Mouse (Mus musculus): ENCODE results near the gene Srpk2.
"Not testable (repeated sequence)": the region's sequence is repeated elsewhere in the genome, so short reads cannot be mapped to it uniquely, and the experiment has no call there.

Srpk2 gene

DNA sequence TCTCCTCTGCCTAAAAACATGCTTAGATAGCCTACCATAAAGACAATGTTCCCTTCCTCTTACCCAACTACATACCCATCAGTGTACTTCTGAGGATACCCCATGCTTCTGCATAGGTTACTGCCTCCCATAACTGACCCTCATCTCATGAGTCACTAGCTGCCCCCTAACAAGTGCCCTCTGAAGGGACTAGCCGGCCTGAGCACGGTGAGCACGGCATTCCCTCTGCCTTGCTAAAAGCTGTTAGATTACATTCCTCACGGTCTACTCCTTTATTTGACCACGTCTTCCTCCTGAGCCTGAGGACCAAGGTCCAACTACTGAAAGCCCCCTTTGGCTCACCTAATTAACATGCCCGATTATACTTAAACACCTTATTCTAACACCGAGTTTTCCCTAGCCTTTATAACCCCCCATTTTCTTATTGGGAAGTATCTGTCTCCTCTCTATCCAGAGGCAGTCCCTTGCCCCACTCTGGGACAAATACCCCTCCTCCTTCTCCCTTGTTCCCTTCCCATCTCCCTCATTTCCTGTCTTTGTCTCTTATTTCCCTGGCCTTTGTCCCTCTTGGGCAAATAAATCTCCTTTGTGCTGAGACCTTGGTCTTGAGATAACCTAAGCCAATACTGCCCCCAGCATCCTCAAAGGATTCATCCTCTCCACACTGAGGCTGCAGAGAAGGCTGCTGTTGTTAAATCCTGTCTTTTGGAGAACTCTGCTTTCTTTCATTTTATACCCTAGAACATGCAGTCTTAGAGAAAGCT, 128.2 kb downstream of the Srpk2 start:
- DNase-seq, result no peak

DNA sequence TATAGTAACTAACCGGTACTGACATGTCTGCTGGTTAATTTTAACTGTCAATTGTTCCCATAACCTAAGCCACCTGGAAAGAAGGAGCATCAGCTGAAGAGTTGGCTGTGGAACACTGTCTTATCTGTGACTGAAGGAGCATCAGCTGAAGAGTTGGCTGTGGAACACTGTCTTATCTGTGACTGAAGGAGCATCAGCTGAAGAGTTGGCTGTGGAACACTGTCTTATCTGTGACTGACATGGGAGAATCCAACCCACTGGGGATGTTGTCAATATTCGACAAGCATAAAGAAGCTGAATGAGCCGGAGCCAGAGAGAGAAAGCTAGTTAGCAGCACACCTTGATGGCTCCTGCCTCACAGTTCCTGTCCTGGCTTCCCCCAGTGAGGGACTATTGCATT, 131.1 kb downstream of the Srpk2 start:
- DNase-seq, result not testable (repeated sequence)

DNA sequence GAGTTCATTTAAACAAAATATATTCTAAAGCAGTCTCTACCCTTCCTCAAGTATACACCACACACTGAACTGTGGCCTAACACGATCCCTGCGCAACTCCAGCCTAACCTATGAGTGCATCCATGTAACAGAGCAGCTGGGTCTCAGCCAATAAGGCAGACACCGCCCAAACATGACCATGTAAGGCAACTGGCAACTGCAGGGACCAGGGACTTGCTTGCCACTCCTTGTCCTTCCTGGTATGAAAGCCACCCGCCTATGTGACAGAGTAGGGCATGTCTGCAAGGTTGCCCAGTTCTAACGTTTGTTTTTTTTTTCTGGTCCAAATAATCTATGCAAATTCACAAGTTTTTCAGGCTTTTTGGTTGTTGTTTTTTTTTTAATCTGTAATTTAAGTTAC, 132.7 kb downstream of the Srpk2 start:
- no peak for DNase-seq

DNA sequence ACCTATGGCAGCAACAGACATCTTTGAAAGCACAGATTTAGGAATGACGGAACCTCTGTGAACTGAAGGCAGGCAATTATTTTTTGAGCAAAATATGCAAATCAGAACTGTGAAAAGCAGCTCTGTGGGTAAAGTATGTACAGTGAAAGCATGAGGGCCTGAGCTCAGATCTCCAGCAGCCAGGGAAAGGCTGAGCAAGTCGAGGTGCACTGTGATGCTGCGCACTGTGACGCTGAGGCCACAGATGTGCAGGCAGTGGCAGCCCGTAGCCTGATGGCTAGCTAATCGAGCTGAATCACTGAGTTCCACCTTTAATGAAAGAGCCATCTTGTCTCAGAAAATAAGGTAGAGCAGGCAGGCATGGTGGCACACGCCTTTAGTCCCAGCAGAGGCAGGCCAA, 148.7 kb downstream of the Srpk2 start:
- DNase-seq, result no peak

DNA sequence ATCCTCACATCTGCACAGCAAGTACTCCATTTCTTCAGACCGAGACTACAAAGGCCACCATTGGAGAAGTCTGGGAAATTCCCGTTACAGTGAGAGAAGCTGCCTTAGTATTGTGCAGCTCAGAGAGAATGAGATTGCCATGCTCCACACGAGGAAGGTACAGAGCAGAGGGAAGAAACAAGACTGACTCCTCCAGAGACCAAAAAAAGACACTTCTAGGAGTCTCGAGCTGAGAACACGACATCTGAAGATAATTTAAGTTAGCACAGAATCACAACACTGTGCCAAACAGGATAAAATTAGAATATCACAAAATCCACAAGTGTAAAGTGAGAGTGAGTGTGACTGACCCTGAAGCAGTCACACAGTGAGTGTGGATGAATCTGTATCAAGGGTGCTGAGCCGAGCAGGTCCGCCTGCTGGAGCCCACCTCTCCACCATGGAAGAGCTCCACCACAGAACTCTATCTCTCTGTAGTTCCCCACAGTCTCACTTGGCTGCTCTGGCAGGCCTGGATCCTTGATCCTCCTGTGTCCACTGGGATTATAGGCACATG, 152.8 kb downstream of the Srpk2 start:
- no peak for DNase-seq

DNA sequence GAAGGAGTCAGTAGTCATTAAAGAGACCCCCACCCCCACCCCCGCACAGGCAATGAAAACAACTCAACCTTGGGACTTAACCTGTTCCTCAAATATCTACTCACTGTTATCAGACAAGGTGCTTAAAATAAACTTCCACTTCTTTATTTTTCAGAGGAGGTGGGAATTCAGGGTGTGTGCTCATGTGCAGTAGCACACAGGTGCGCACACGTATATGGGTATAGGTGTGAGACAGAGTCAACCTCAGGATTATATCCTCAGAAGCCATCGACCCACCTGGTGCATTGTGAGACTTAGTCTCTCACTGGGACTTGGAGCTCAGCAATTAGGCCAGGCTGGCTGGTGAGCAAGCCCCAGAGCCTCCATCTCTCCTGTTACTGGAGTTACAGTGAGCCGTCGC, 153.3 kb downstream of the Srpk2 start:
- no peak for DNase-seq

DNA sequence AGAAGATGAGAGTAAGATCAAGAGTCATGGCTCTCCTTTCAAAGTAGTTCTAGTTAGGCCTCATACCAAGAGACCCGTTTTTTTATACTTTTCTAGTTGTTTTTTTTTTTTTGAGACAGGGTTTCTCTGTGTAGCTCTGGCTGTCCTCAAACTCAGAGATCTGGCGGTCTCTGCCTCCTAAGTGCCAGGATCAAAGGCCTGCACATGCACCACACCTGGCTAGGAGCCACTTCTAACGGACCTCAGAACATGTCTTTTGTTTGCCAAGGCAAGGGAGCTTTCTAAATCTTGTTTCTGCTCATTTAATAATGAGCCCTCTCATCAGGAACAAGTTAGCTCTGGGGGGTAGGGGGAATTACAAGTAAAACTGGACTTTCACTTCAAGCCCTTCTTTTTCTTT, 159.8 kb downstream of the Srpk2 start:
- DNase-seq, result no peak

DNA sequence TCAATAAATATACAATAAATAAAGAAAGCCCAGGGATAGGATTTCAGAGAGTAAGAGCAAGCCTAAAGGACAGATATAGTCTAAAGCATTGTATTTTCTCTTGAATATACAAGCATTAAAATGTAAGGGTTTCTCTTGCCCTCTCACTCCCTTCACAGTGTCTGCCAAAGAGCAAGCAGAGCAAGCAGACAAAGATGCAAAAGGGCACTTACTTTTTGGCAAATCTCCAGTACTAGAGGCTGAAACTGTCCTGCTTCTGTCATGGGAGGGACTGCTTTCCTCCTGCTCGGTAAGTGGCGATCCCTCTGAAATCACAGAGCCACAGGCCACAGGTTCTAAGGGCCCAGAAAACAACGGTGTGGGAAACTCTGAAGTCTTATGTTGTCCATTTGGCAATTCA, 160.5 kb downstream of the Srpk2 start:
- no peak for DNase-seq

DNA sequence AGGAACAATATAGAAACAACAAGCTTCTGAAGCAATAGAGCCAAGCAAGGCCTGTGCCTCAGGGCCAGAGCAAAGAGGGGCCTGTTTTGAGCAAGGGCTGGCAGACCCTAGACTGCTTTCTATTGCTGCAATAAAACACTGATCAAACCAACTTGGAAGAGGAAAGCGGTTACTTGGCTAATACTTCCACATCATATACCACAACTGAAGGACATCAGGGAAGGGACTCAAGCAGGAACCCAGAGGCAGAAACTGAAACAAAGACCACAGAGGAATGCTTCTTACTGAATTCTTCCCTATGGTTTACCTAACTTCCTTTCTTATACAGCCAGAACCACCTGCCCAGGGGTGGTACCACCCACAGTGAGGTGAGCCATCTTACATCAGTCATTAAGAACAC, 162.8 kb downstream of the Srpk2 start:
- no peak for DNase-seq

DNA sequence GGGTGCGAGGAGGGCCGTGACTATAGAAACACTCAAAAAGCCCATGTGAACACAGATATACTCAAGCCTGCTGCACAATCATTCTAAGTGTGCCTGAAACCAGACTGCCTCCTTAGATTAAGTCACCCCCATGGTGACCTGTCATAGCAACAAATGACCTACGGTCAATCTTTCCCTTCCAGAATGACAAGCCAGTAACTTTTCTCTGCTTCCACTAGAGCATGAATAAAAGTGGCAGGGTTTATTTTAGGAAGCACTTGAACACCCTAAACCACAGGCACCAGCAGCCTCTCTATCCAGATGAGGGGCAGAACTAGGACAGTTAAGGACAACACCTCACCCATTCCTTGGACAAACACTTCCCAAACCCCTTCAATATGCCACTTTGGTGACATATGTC, 164.7 kb downstream of the Srpk2 start:
- no peak for DNase-seq

DNA sequence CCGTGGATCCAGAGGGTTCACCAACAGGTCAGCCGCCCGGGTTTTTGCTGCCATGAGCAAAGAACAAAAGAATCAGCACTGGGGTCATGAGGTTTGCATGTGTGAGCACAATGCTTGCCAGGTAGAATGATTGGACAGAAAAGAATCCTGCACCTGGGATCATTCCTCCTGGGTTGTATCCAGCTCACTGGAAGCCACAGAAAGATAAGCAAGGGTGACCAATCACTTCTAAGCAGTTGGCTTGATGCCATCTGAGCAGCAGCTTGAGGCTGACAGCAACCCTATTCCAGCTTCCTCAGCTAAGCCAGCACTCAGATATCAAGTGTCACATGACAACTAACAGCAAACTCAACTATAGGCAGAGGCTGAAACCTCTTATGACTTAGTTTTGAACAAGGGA, 165.7 kb downstream of the Srpk2 start:
- DNase-seq, result peak; percentile 47

DNA sequence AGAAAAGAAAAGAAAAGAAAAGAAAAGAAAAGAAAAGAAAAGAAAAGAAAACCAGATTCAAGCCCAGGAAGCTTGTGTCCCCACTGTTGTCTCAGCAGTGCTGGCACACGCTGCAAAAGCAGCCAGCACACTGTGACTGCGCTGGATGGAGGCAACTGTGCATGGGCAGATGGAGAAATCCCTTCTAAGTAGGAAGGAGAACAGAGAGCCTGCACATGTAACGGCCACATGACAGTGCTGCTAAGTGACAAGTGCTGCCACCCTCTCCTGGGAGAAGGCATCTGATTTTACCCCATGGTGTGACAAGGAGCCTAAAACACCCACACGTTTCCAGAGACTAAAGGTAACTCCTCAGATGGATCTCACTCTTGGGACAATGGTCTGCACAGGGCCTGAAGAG, 166.6 kb downstream of the Srpk2 start:
- DNase-seq, result no peak

DNA sequence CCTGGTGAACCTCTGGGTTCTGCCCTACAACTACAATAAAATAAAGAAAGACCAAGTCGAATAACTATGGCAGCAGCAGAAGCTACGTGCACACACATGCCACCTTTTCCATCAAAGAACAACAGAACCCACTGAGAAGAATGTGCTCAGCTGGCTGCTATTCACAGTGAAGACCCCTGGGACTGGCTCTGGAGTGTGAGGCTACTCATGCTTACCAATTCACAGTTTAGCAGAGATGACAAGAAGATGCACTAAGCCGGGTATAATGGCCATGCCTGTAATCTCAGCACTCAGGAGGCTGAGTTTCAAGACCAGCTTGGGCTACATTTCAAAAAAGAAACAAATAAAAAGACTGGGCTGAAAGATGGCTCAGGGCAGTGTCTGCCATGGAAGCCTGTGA, 167.5 kb downstream of the Srpk2 start:
- DNase-seq, result peak; percentile 34

DNA sequence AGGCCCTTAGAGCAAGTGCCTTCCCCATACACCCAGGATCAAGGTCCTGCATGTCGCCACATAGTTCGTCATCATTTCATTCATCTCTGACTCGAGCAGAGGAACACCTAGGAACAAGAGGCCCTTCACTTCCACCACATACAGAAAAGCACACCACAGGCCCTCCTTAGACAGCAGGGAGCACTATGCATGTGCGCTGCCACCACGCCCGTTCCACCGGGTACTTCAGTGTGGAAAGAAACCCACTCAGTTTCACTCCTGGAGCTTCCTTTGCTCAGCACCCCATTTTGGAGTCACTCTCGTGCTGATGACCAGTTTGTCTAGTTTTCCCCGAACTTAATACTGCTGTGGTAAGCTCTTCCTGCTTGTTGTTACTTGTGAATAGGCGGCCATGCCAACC, 169.4 kb downstream of the Srpk2 start:
- no peak for DNase-seq

DNA sequence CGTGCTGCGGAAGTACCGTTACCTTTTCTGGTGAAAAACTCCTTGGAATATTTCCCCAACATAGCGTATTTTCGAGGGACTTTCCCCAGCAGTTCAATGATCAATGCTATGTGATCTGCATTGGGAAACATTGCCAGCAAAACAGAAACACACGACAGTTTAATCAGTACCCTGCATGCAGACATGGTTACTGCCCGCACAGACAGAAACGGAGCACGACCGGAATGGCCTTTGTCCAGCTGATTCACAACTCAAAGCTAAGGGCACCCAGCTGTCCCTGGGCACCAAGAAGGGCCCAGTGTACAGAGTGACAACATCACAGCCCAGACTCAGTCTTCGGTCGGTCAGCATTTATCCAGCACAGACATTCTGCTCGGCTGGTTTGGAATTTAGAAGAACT, 170.9 kb downstream of the Srpk2 start:
- no peak for DNase-seq

DNA sequence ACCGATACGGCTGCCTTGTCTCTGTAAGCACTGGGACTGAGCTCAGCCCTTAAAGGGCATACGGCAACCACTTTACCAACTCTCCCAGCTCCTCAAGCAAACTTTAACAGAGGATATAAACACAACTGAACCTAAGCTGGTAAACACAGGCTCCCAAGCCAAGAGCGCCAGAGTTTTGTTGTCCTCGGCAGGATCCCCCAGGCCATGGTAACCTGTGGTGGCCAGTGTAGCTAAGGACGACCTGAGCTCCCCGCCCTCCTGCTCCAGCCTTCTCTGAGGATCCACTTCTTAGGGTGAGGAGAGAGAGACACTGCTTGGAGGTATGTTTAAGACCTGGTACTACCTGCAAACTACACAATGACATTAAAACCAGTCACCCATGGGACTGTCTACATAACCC, 171.9 kb downstream of the Srpk2 start:
- DNase-seq, result no peak

DNA sequence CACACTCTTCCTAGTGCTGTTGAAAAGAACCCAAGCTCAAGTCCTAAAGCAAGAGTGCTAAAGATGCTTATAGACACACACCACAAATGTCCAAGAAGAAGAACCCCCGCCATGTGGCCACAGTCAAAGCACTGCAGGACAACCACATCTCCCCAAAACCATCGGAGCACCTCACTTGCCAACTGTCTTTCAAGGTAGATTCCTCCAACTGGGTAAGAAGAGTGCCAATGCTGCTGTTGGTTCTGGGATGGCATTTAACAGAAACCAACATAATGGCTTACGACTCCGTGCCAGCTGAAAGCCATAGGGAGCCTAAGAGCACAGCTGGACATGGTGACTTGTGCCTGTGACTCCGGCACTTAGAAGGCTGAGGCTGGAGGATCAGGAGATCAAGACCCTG, 173.0 kb downstream of the Srpk2 start:
- DNase-seq, result no peak

DNA sequence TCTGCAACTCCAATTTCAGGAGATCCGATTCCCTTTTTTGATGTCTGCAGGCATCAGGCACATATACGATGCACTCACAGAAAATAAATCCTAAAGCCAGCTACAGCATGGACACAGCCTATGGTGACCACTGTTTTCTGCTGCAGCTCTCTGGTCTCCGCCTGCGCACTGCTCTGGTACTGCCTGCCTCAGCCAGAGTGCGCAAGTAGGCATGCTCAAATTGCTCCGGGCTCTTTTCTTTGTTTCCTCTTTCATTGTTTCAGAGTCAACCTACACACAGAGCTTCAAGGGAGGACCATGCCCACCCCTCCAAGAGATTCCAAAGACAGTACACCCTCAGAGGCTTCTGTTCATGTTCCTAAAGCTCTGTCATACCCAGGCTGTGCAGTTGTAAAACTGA, 175.8 kb downstream of the Srpk2 start:
- DNase-seq, result peak; percentile 11

DNA sequence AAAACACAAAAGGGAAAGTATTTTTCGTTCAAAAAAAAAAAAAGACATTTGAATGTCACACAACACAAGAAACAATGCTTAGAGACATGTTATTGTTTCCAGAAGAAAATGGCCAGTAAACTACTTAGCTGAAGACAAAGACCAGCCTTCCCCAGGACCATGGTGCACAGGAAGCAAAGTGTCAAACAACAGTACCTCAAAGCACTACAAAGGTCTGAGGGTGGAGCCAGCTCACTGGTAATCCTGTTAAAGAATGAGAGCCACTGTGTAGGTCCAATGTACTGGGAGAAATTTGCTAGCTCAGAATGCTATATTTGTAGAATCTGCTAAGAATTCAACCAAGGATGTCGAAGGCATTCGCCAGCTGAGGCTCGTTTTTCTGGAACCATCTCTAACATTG, 177.2 kb downstream of the Srpk2 start:
- no peak for DNase-seq

DNA sequence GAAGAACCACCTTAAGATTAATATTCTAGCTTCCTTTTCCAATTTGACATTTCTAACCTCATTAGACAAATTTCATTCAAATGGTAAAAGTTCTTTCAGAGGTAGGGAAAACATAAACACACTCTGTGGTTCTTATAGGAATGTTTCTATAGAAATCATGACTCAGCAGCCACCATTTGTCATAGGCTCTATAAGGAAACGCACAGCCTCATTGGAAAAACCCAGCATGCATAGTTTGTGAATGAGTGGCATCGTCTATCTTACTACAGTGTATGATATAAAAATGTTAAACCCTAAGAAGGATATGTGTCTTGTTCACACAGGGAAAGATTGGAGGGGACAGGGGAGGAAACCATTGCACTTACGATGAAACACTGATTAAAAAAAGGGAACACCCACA, 178.8 kb downstream of the Srpk2 start:
- no peak for DNase-seq

DNA sequence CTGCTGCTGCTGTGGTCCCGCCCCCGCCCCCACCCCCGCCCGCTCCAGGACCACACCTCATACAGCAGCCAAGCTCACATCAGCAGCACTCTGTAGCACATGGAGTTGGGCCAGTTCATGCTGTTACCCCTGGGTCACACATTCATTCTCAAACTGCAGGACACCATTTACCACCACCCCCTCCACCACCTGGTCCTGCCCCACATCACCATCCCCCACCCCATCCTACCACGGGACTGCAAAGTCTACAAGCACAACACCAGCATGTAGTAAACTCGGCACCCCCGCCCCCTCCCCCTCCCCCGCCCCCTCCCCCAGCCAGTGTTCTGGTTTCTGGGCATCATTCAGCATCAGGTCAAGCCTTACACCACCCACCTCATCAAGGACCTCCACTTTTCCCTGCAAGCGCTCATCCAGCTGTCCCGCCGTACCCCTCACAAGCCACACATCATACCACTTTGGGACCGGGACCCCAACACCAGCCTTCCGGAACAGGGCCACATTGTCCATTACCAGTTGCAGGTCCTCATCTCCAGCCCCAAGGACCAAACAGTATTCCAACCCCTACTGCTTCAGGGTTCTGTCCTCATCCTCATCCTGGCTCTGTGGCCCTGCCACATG, 182.0 kb downstream of the Srpk2 start:
- DNase-seq, result no peak

DNA sequence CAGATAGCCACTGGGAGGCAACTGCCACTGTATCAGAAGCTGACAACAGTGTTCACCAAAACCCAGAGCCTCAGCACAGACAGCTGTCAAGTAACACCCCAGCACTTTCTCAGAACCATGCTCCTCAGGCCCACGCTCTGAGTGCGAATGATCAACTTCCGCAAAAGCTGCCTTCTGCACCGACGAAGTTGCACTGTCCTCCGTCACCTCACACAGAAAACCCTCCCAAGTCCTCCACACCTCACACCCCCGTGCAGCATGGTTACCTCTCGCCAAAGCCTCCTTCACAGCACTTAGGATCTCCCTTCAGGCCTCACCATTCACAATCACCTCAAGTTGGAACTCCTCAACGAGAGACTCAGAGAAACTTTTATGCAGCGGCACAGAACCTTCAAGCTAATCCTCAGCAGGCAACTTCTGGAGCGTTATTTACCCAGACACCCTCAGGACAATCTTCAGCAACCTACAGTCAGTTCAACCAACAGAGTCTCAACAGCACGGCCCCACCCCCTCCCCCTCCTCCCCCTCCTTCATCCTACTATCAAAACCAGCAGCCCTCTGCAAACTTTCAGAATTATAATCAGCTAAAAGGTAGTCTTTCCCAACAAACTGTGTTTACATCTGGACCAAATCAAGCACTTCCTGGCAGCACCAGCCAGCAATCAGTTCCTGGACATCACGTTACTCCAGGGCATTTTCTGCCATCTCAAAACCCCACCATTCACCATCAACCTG, 182.7 kb downstream of the Srpk2 start:
- no peak for DNase-seq

DNA sequence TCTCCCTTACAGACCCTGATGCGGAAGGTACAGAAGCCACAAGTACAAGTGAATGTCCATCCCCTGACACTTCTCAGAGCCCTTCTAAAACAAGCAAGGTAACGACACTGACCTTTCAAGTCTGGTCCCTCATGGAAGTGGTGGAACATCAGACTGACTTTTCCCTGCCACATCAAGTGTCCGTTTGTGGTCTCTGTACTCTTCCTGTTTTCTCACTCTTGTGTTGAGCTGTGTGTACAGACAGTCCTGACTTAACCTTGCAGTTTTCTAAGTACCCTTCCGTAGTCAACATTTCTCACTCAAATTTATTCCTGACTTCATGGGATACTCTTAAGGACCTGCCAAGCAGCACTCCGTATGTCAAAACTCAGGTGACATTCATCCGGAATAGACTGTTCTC, 183.7 kb downstream of the Srpk2 start:
- DNase-seq, result no peak

DNA sequence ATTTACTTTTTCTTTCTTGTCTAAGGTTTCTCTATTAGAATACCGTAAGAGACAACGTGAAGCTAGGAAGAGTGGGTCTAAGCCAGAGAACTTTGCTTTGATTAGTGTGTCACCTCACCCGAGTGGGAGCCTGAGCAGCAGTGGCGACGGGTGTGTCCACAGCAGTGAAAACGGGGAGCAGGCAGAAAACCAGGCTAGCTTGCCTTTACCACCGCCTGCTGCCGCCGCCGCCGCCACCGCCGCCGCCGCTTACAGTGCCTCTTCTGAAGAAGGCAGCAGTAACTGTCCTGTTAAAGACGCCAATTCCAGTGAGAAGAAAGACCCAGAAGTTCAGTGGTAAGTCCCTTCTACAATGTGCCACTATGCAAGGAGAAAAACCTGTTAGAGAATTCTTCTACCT, 185.2 kb downstream of the Srpk2 start:
- DNase-seq, result no peak
